Mouse (Mus musculus) ZHBTc4 (cell line): ENCODE results near the gene Minos1.

ENCODE experiments used
- DNase-seq: peaks from one replicate; pipeline ENCODE4 v3.0.0-alpha.2; 2011; ENCODE audit warnings: low read depth, low spot score

Gene Minos1

GRCm38 (mm10) chr4:139064831-139065230 lies 66.1 kb downstream of the Minos1 start:
- peak; percentile 60 for DNase-seq

GRCm38 (mm10) chr4:139059569-139059968 lies 71.3 kb downstream of the Minos1 start:
- peak; percentile 69 for DNase-seq

- no peak for DNase-seq
Measured at GRCm38 (mm10) chr4:139058029-139058428, 72.9 kb downstream of the Minos1 start.

- no peak for DNase-seq
Measured at GRCm38 (mm10) chr4:139057291-139057690, 73.6 kb downstream of the Minos1 start.

GRCm38 (mm10) chr4:139055744-139056143 lies 75.2 kb downstream of the Minos1 start:
- no peak for DNase-seq

- no peak for DNase-seq
Measured at GRCm38 (mm10) chr4:139055336-139055735, 75.6 kb downstream of the Minos1 start.

- no peak for DNase-seq
Measured at GRCm38 (mm10) chr4:139054300-139054923, 76.5 kb downstream of the Minos1 start.

- DNase-seq, result no peak
Measured at GRCm38 (mm10) chr4:139053391-139053790, 77.5 kb downstream of the Minos1 start.

GRCm38 (mm10) chr4:139052796-139053195 lies 78.1 kb downstream of the Minos1 start:
- DNase-seq, result no peak
